Mouse (Mus musculus) heart, embryonic 14.5 days (tissue): ENCODE measurements at regions not wholly inside any gene's neighbourhood (a gene's known extent, or its start where the extent isn't known, plus 50 kb on each side); places are given as distances from the start of the nearest gene placed in this dataset.
A peak's percentile ranks its signal among the peaks of the same experiment; 100 is the strongest.
"Not testable (repeated sequence)": the region's sequence is repeated elsewhere in the genome, so short reads cannot be mapped to it uniquely, and the experiment has no call there.

Experiments
- ATAC-seq: fragments of 200-750 bp; cut with Nextera tagmentation; 2 replicates; pipeline ENCODE4 v1.8.0; 2017; ENCODE audit warnings: low read depth, moderate TSS enrichment; ENCODE audit not compliant: insufficient number of reproducible peaks, insufficient read depth, low FRiP score
- H3K27ac ChIP-seq, 2 experiments: fragments of 200-500 bp in 1 of 2; fragments of 300-500 bp in 1 of 2; sonication (generic) in 1 of 2; replicated peaks in 1 of 2; 2 replicates each; pipeline ENCODE4 v1.5.1; 2012 to 2014; ENCODE audit warnings: low read depth in 2 of 2, low read length in 2 of 2, control low read depth in 1 of 2, mild to moderate bottlenecking in 1 of 2, mixed read lengths in 1 of 2; ENCODE audit not compliant: control insufficient read depth in 1 of 2, insufficient read depth in 1 of 2
- H3K27me3 ChIP-seq: fragments of 300-500 bp; sonication (generic); 2 replicates; pipeline ENCODE4 v1.6.1; 2014; ENCODE audit warnings: mild to moderate bottlenecking, low read length, control low read depth; ENCODE audit not compliant: control insufficient read depth, insufficient read depth
- H3K36me3 ChIP-seq: fragments of 300-500 bp; sonication (generic); 2 replicates; pipeline ENCODE4 v1.6.1; 2014; ENCODE audit warnings: mild to moderate bottlenecking, control low read depth, low read length, mixed read lengths; ENCODE audit not compliant: control insufficient read depth, insufficient read depth
- H3K4me1 ChIP-seq, 2 experiments: fragments of 200-500 bp in 1 of 2; fragments of 300-500 bp in 1 of 2; sonication (generic) in 1 of 2; 2 replicates each; pipeline ENCODE4 v1.6.1; 2012 to 2014; ENCODE audit warnings: low read length in 2 of 2, control low read depth in 1 of 2, mixed read lengths in 1 of 2; ENCODE audit not compliant: control insufficient read depth in 2 of 2, insufficient read depth in 2 of 2
- H3K4me2 ChIP-seq: fragments of 300-500 bp; sonication (generic); 2 replicates; pipeline ENCODE4 v1.6.1; 2014; ENCODE audit warnings: mild to moderate bottlenecking, low read length
- H3K4me3 ChIP-seq, 2 experiments: fragments of 200-500 bp in 1 of 2; fragments of 300-500 bp in 1 of 2; sonication (generic) in 1 of 2; 2 replicates each; pipeline ENCODE4 v1.5.1; 2012 to 2014; ENCODE audit warnings: low read length in 2 of 2, mild to moderate bottlenecking in 2 of 2, control low read depth in 1 of 2, low read depth in 1 of 2, moderate library complexity in 1 of 2; ENCODE audit not compliant: control insufficient read depth in 1 of 2, insufficient read depth in 1 of 2
- H3K9ac ChIP-seq: fragments of 300-500 bp; sonication (generic); 2 replicates; pipeline ENCODE4 v1.6.1; 2014; ENCODE audit warnings: mild to moderate bottlenecking, low read length
- H3K9me3 ChIP-seq: fragments of 300-500 bp; sonication (generic); 2 replicates; pipeline ENCODE4 v1.6.1; 2016; ENCODE audit warnings: low read length, control low read depth; ENCODE audit not compliant: control insufficient read depth
- WGBS: fragments of 180-500 bp; shearing (Covaris S2); extraction: QIAGEN DNeasy Blood & Tissue Kit; methylation state at CpG from one replicate; pipeline ENCODE4 v1.1.7; 2014; 5-methylcytosine and 5-hydroxymethylcytosine counted together

DNA sequence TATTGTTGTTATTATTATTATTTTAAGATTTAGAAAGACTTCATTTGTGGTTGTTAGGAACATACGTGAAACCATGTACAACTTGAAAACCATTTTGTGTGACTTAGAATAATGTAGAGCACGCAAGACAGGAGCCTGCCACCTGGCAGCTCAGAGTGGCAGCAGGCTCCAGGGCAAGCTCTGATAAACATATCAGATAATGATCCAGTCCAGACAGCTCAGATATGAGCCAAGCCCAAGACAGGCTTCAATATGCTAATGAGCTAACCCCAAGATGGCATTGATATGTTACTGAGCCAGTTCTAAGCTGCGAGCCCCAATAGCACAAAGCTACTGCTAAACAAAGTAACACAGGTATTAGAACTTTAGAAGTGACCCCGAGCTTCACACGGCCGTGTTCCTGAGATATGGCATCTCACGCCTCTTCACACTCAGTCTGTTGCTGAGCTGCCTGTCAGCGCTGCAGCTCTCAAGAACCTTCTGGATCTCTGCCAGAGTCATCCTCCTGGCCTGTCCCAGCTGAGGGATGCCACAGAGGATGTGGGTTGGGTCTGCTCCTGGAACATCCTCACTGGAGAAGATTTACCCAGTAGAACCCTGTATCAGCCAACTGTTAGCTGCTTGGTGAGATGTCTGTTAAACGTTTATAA, 93.9 kb upstream of the Tgm3 start:
- no peak for ATAC-seq
- no peak overlapping the region for H3K27ac ChIP-seq

DNA sequence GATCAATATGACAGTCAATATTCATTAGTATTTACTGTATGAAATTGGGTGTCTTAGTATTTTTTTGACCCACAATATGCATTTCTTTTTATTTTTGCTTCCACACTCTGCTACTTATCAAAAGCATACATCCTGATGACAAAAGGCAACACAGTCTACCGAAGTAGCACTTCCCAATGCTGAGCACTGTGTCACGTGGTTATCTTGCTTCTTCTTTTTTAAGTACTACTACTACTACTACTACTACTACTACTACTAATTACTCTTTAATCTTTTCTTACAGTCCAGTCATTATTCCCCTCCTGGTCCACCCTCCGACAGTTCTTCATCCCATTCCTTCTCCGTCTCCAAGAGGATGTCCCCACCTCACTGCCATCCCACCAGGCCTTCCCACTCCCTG, 92.6 kb upstream of the Tgm3 start:
- 79% methylated on average over 4 of the region's 4 CpGs for WGBS
- 0 out of 2 replicates have a peak, but pooled peaks cover 3% of the 10 kb centered on the region for H3K9me3 ChIP-seq
- H3K4me3 ChIP-seq: no peak overlapping the region
- H3K9ac ChIP-seq: no peak overlapping the region
- ATAC-seq: no peak
- H3K27me3 ChIP-seq: no peaks in the 10 kb centered on the region
- H3K4me2 ChIP-seq: no peak overlapping the region
- H3K36me3 ChIP-seq: no peaks in the 10 kb centered on the region
- H3K4me1 ChIP-seq: peaks cover 6 to 8% of the 10 kb centered on the region in 2 experiments
- no peak overlapping the region for H3K27ac ChIP-seq

More for the DNA sequence above, 93.9 kb upstream of the Tgm3 start:
- Histone ChIP-seq H3K27me3 (no peaks in the 10 kb centered on the region), H3K36me3 (no peaks in the 10 kb centered on the region), H3K9ac (no peak overlapping the region), H3K9me3 (no peaks in the 10 kb centered on the region), H3K4me3 (no peak overlapping the region), H3K4me2 (no peak overlapping the region), H3K4me1 (peaks cover 6 to 8% of the 10 kb centered on the region in 2 experiments)
- 31% methylated on average over 9 of the region's 9 CpGs for WGBS

GRCm38 (mm10) chr2:129927218-129927617, 84.9 kb upstream of the Tgm3 start:
- no peak for ATAC-seq
- no peaks in the 10 kb centered on the region for H3K36me3 ChIP-seq
- H3K9ac ChIP-seq: no peak overlapping the region
- no peak overlapping the region for H3K4me3 ChIP-seq
- no peaks in the 10 kb centered on the region for H3K27me3 ChIP-seq
- no peak overlapping the region for H3K4me2 ChIP-seq
- H3K27ac ChIP-seq: no peak overlapping the region
- 70% methylated on average over 2 of the region's 2 CpGs for WGBS
- 0 out of 2 replicates have a peak, but pooled peaks cover 3% of the 10 kb centered on the region for H3K9me3 ChIP-seq
- H3K4me1 ChIP-seq: no peaks in the 10 kb centered on the region

DNA sequence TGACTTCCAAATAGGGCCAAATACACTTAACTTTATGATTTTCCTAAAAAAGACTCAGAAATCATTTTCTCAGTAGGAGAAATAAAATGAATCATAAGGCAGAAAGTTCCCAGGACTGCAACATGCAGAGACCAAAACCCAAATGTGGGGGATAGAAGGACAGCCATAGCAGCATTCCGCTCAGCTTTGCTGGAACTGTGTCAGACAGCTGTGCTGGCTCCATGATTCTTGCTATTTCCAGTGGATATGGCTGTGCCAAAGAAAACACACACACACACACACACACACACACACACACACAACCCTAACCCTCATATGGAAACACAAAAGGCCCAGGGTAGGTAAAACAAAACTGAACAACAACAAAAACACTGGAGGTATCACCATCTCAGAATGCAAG, 78.6 kb upstream of the Tgm3 start:
- H3K4me2 ChIP-seq: no peak overlapping the region
- no peaks in the 10 kb centered on the region for H3K27me3 ChIP-seq
- H3K9ac ChIP-seq: no peak overlapping the region
- H3K36me3 ChIP-seq: no peaks in the 10 kb centered on the region
- H3K27ac ChIP-seq: no peak overlapping the region
- WGBS: 82% methylated on average over 1 of the region's 1 CpGs
- H3K4me1 ChIP-seq: no peaks in the 10 kb centered on the region
- H3K9me3 ChIP-seq: no peaks in the 10 kb centered on the region
- no peak for ATAC-seq
- no peak overlapping the region for H3K4me3 ChIP-seq

GRCm38 (mm10) chr2:129942824-129943223, 69.3 kb upstream of the Tgm3 start:
- H3K4me3 ChIP-seq: no peak overlapping the region
- no peaks in the 10 kb centered on the region for H3K9me3 ChIP-seq
- H3K27ac ChIP-seq: no peak overlapping the region
- 91% methylated on average over 4 of the region's 4 CpGs for WGBS
- H3K4me2 ChIP-seq: no peak overlapping the region
- ATAC-seq: no peak
- no peak overlapping the region for H3K9ac ChIP-seq
- H3K36me3 ChIP-seq: no peaks in the 10 kb centered on the region
- peaks cover 0 to 1% of the 10 kb centered on the region in 2 experiments; a peak in 1 of 4 replicates for H3K4me1 ChIP-seq
- H3K27me3 ChIP-seq: no peaks in the 10 kb centered on the region

- 19% methylated on average over 20 of the region's 20 CpGs for WGBS
- H3K9ac ChIP-seq: peak overlapping the region; percentile 50; the same call in 1 of the 2 replicates
- peak overlapping the region; percentile 50 to 72 for H3K27ac ChIP-seq
- peaks cover 4 to 7% of the 10 kb centered on the region in 2 experiments for H3K4me1 ChIP-seq
- peak overlapping the region; percentile 16 to 33; a peak in 3 of 4 replicates for H3K4me3 ChIP-seq
- no peaks in the 10 kb centered on the region for H3K36me3 ChIP-seq
- peak overlapping the region; percentile 58 for H3K4me2 ChIP-seq
- no peaks in the 10 kb centered on the region for H3K27me3 ChIP-seq
- H3K9me3 ChIP-seq: no peaks in the 10 kb centered on the region
- ATAC-seq: no peak
These were observed 64.1 kb upstream of the Tgm3 start for GRCm38 (mm10) chr2:129947847-129948553.

DNA sequence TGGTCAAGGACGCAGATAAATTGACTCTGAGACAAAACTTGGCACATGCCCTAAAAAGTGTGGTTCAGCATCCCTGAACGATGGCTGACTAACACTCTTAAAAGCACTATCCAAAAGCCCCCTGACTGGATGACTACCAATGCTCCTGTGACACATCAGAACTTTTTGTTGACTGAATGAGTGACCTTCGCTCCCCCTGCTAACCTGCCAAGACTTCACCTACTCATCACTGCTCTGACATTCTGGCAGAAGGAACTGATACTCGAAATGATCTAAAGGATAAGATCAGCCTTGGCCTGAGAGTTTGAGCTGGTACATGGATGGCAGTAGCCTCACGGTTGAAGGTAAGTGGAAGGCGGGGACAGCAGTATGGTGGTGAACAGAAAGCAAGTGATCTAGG, 62.4 kb upstream of the Tgm3 start:
- ATAC-seq, H3K4me1 ChIP-seq, H3K36me3 ChIP-seq, H3K9me3 ChIP-seq, H3K27me3 ChIP-seq, H3K4me3 ChIP-seq, H3K4me2 ChIP-seq, H3K27ac ChIP-seq, H3K9ac ChIP-seq: not testable (repeated sequence)
- 75% methylated on average over 6 of the region's 6 CpGs for WGBS
